Mouse (Mus musculus): Measurements from ENCODE around the gene Rgs9.

The Rgs9 gene

GRCm38 (mm10) chr11:109302338-109302737, 4.4 kb upstream of the Rgs9 start:
- DNase-seq = peak; percentile 80 to 83

GRCm38 (mm10) chr11:109297031-109297430, 898 bp downstream of the Rgs9 start:
- no peak for DNase-seq

- DNase-seq = peak in 1 of 2 experiments; percentile 24
Observed at GRCm38 (mm10) chr11:109292056-109292455, 5.9 kb downstream of the Rgs9 start.

GRCm38 (mm10) chr11:109289378-109289777, 8.6 kb downstream of the Rgs9 start:
- peak; percentile 11 to 22 for DNase-seq

GRCm38 (mm10) chr11:109284811-109285210, 13.1 kb downstream of the Rgs9 start:
- DNase-seq = no peak

GRCm38 (mm10) chr11:109278186-109278585, 19.7 kb downstream of the Rgs9 start:
- DNase-seq = no peak

- no peak for DNase-seq
Observed at GRCm38 (mm10) chr11:109271399-109271798, 26.5 kb downstream of the Rgs9 start.

- DNase-seq = peak; percentile 10 to 30
Observed at GRCm38 (mm10) chr11:109270366-109270765, 27.6 kb downstream of the Rgs9 start.

GRCm38 (mm10) chr11:109269662-109270341, 28.1 kb downstream of the Rgs9 start:
- DNase-seq = peak; percentile 16 to 38

- no peak for DNase-seq
Observed at GRCm38 (mm10) chr11:109269283-109269661, 28.7 kb downstream of the Rgs9 start.

- DNase-seq = no peak
Observed at GRCm38 (mm10) chr11:109266161-109266910, 31.6 kb downstream of the Rgs9 start.

- DNase-seq = no peak
Observed at GRCm38 (mm10) chr11:109264159-109264768, 33.7 kb downstream of the Rgs9 start.

- DNase-seq = no peak
Observed at GRCm38 (mm10) chr11:109260561-109260960, 37.4 kb downstream of the Rgs9 start.

GRCm38 (mm10) chr11:109258941-109259910, 38.7 kb downstream of the Rgs9 start:
- DNase-seq = no peak

GRCm38 (mm10) chr11:109257824-109258223, 40.1 kb downstream of the Rgs9 start:
- no peak for DNase-seq

GRCm38 (mm10) chr11:109255022-109255421, 42.9 kb downstream of the Rgs9 start:
- DNase-seq = no peak

- DNase-seq = no peak
Observed at GRCm38 (mm10) chr11:109252483-109252882, 45.4 kb downstream of the Rgs9 start.

GRCm38 (mm10) chr11:109250566-109250965, 47.4 kb downstream of the Rgs9 start:
- DNase-seq = no peak

GRCm38 (mm10) chr11:109246920-109247319, 51.0 kb downstream of the Rgs9 start:
- no peak for DNase-seq

GRCm38 (mm10) chr11:109244635-109245360, 53.1 kb downstream of the Rgs9 start:
- peak; percentile 61 to 77 for DNase-seq

- DNase-seq = no peak
Observed at GRCm38 (mm10) chr11:109240126-109240525, 57.8 kb downstream of the Rgs9 start.

GRCm38 (mm10) chr11:109238671-109239070, 59.3 kb downstream of the Rgs9 start:
- no peak for DNase-seq
